Mouse (Mus musculus): Measurements from ENCODE around the gene Obp2b. TPM values are rescaled to one million over a fixed set of nuclear protein-coding genes. Genes with fewer than 3 reads are reported as not detected.

The Obp2b gene
- polyA plus RNA-seq, 1 experiment from 2014 or later, result not detected

- no peak for DNase-seq
- H3K4me3 ChIP-seq (replicated peaks; ENCODE audit: low read depth, low read length), result no peak overlapping the region
- no peak overlapping the region for H3K9ac ChIP-seq (replicated peaks; ENCODE audit: low read length)
- H3K9me3 ChIP-seq (ENCODE audit: control insufficient read depth, low read length), result no peaks in the 10 kb centered on the region
- no peaks in the 10 kb centered on the region for H3K27me3 ChIP-seq (ENCODE audit: control insufficient read depth, insufficient read depth, low read length)
- no peaks in the 10 kb centered on the region for H3K36me3 ChIP-seq (ENCODE audit: control insufficient read depth, insufficient read depth, low read length)
- no peak for ATAC-seq (ENCODE audit: low FRiP score, low TSS enrichment)
- 83% methylated on average over 4 of the region's 4 CpGs for WGBS
- H3K4me2 ChIP-seq (ENCODE audit: low read length), result no peak overlapping the region
- H3K4me1 ChIP-seq (ENCODE audit: control insufficient read depth, insufficient read depth, low read length), result no peaks in the 10 kb centered on the region
- H3K27ac ChIP-seq (replicated peaks; ENCODE audit: low read depth, low read length), result no peak overlapping the region
These were observed 31.0 kb downstream of the Obp2b start for GRCm38 (mm10) chr2:25767764-25768163.

- Histone ChIP-seq H3K27me3 (ENCODE audit: control insufficient read depth, insufficient read depth, low read length) (no peaks in the 10 kb centered on the region), H3K4me3 (replicated peaks; ENCODE audit: low read depth, low read length) (no peak overlapping the region), H3K27ac (replicated peaks; ENCODE audit: low read depth, low read length) (no peak overlapping the region), H3K4me2 (ENCODE audit: low read length) (no peak overlapping the region), H3K36me3 (ENCODE audit: control insufficient read depth, insufficient read depth, low read length) (no peaks in the 10 kb centered on the region), H3K4me1 (ENCODE audit: control insufficient read depth, insufficient read depth, low read length) (no peaks in the 10 kb centered on the region), H3K9ac (replicated peaks; ENCODE audit: low read length) (no peak overlapping the region), H3K9me3 (ENCODE audit: control insufficient read depth, low read length) (no peaks in the 10 kb centered on the region)
- ATAC-seq (ENCODE audit: low FRiP score, low TSS enrichment), result no peak
- 86% methylated on average over 2 of the region's 2 CpGs for WGBS
- DNase-seq, result no peak
These were observed 36.7 kb downstream of the Obp2b start for GRCm38 (mm10) chr2:25773507-25773906.

GRCm38 (mm10) chr2:25774640-25775039 lies 37.8 kb downstream of the Obp2b start:
- no peaks in the 10 kb centered on the region for H3K27me3 ChIP-seq (ENCODE audit: control insufficient read depth, insufficient read depth, low read length)
- no peak overlapping the region for H3K27ac ChIP-seq (replicated peaks; ENCODE audit: low read depth, low read length)
- ATAC-seq (ENCODE audit: low FRiP score, low TSS enrichment), result no peak
- no peak for DNase-seq
- H3K36me3 ChIP-seq (ENCODE audit: control insufficient read depth, insufficient read depth, low read length), result no peaks in the 10 kb centered on the region
- H3K4me1 ChIP-seq (ENCODE audit: control insufficient read depth, insufficient read depth, low read length), result no peaks in the 10 kb centered on the region
- H3K4me3 ChIP-seq (replicated peaks; ENCODE audit: low read depth, low read length), result no peak overlapping the region
- no peaks in the 10 kb centered on the region for H3K9me3 ChIP-seq (ENCODE audit: control insufficient read depth, low read length)
- no peak overlapping the region for H3K4me2 ChIP-seq (ENCODE audit: low read length)
- no peak overlapping the region for H3K9ac ChIP-seq (replicated peaks; ENCODE audit: low read length)
- WGBS, result 84% methylated on average over 2 of the region's 2 CpGs

- Histone ChIP-seq H3K36me3 (ENCODE audit: control insufficient read depth, insufficient read depth, low read length) (no peaks in the 10 kb centered on the region), H3K4me2 (ENCODE audit: low read length) (no peak overlapping the region), H3K27me3 (ENCODE audit: control insufficient read depth, insufficient read depth, low read length) (no peaks in the 10 kb centered on the region), H3K27ac (replicated peaks; ENCODE audit: low read depth, low read length) (no peak overlapping the region), H3K9ac (replicated peaks; ENCODE audit: low read length) (no peak overlapping the region), H3K9me3 (ENCODE audit: control insufficient read depth, low read length) (no peaks in the 10 kb centered on the region), H3K4me1 (ENCODE audit: control insufficient read depth, insufficient read depth, low read length) (no peaks in the 10 kb centered on the region), H3K4me3 (replicated peaks; ENCODE audit: low read depth, low read length) (no peak overlapping the region)
- no peak for DNase-seq
- WGBS, result 51% methylated on average over 3 of the region's 3 CpGs
- ATAC-seq (ENCODE audit: low FRiP score, low TSS enrichment), result no peak
These were observed 39.2 kb downstream of the Obp2b start for GRCm38 (mm10) chr2:25775991-25776390.

GRCm38 (mm10) chr2:25776717-25777116 lies 39.9 kb downstream of the Obp2b start, which contains the start of gene Lcn11:
TSS of gene Lcn11 (plus strand) at chr2:25777017.
- Histone ChIP-seq H3K27ac (replicated peaks; ENCODE audit: low read depth, low read length) (no peak within 1 kb of the TSS), H3K4me3 (replicated peaks; ENCODE audit: low read depth, low read length) (no peak within 1 kb of the TSS), H3K36me3 (ENCODE audit: control insufficient read depth, insufficient read depth, low read length) (no peaks in the 10 kb centered on the region), H3K4me2 (ENCODE audit: low read length) (no peak within 1 kb of the TSS), H3K27me3 (ENCODE audit: control insufficient read depth, insufficient read depth, low read length) (no peaks in the 10 kb centered on the region), H3K9ac (replicated peaks; ENCODE audit: low read length) (no peak within 1 kb of the TSS), H3K4me1 (ENCODE audit: control insufficient read depth, insufficient read depth, low read length) (no peaks in the 10 kb centered on the region), H3K9me3 (ENCODE audit: control insufficient read depth, low read length) (no peaks in the 10 kb centered on the region)
- ATAC-seq (ENCODE audit: low FRiP score, low TSS enrichment) (no peak), DNase-seq (no peak)
- WGBS, result 83% methylated on average over 1 of the region's 1 CpGs

GRCm38 (mm10) chr2:25779076-25779475 lies 42.3 kb downstream of the Obp2b start:
- DNase-seq (no peak), ATAC-seq (ENCODE audit: low FRiP score, low TSS enrichment) (no peak)
- Histone ChIP-seq H3K4me3 (replicated peaks; ENCODE audit: low read depth, low read length) (no peak overlapping the region), H3K4me2 (ENCODE audit: low read length) (no peak overlapping the region), H3K27me3 (ENCODE audit: control insufficient read depth, insufficient read depth, low read length) (no peaks in the 10 kb centered on the region), H3K4me1 (ENCODE audit: control insufficient read depth, insufficient read depth, low read length) (no peaks in the 10 kb centered on the region), H3K36me3 (ENCODE audit: control insufficient read depth, insufficient read depth, low read length) (no peaks in the 10 kb centered on the region), H3K9me3 (ENCODE audit: control insufficient read depth, low read length) (no peaks in the 10 kb centered on the region), H3K27ac (replicated peaks; ENCODE audit: low read depth, low read length) (no peak overlapping the region), H3K9ac (replicated peaks; ENCODE audit: low read length) (no peak overlapping the region)
- WGBS, result 88% methylated on average over 9 of the region's 9 CpGs

GRCm38 (mm10) chr2:25780921-25781320 lies 44.1 kb downstream of the Obp2b start:
- H3K9me3 ChIP-seq (ENCODE audit: control insufficient read depth, low read length), result no peaks in the 10 kb centered on the region
- H3K4me2 ChIP-seq (ENCODE audit: low read length), result no peak overlapping the region
- no peaks in the 10 kb centered on the region for H3K4me1 ChIP-seq (ENCODE audit: control insufficient read depth, insufficient read depth, low read length)
- 62% methylated on average over 4 of the region's 4 CpGs for WGBS
- no peaks in the 10 kb centered on the region for H3K36me3 ChIP-seq (ENCODE audit: control insufficient read depth, insufficient read depth, low read length)
- H3K27me3 ChIP-seq (ENCODE audit: control insufficient read depth, insufficient read depth, low read length), result no peaks in the 10 kb centered on the region
- H3K9ac ChIP-seq (replicated peaks; ENCODE audit: low read length), result no peak overlapping the region
- H3K27ac ChIP-seq (replicated peaks; ENCODE audit: low read depth, low read length), result no peak overlapping the region
- no peak for ATAC-seq (ENCODE audit: low FRiP score, low TSS enrichment)
- H3K4me3 ChIP-seq (replicated peaks; ENCODE audit: low read depth, low read length), result no peak overlapping the region
- DNase-seq, result no peak

- Histone ChIP-seq H3K27me3 (ENCODE audit: control insufficient read depth, insufficient read depth, low read length) (no peaks in the 10 kb centered on the region), H3K9me3 (ENCODE audit: control insufficient read depth, low read length) (no peaks in the 10 kb centered on the region), H3K4me2 (ENCODE audit: low read length) (no peak within 1 kb of the TSS), H3K36me3 (ENCODE audit: control insufficient read depth, insufficient read depth, low read length) (no peaks in the 10 kb centered on the region), H3K27ac (replicated peaks; ENCODE audit: low read depth, low read length) (no peak within 1 kb of the TSS), H3K4me1 (ENCODE audit: control insufficient read depth, insufficient read depth, low read length) (no peaks in the 10 kb centered on the region), H3K4me3 (replicated peaks; ENCODE audit: low read depth, low read length) (no peak within 1 kb of the TSS), H3K9ac (replicated peaks; ENCODE audit: low read length) (no peak within 1 kb of the TSS)
- ATAC-seq (ENCODE audit: low FRiP score, low TSS enrichment) (no peak), DNase-seq (no peak)
- WGBS, result 84% methylated on average over 3 of the region's 3 CpGs
These were observed 45.1 kb downstream of the Obp2b start, which contains the start of gene Gm13539 for GRCm38 (mm10) chr2:25781957-25782356. TSS of gene Gm13539 (plus strand) at chr2:25782257.

GRCm38 (mm10) chr2:25785573-25786322 lies 48.9 kb downstream of the Obp2b start:
- DNase-seq, result no peak
- no peak overlapping the region for H3K4me3 ChIP-seq (replicated peaks; ENCODE audit: low read depth, low read length)
- H3K36me3 ChIP-seq (ENCODE audit: control insufficient read depth, insufficient read depth, low read length), result no peaks in the 10 kb centered on the region
- 77% methylated on average over 5 of the region's 5 CpGs for WGBS
- H3K27ac ChIP-seq (replicated peaks; ENCODE audit: low read depth, low read length), result no peak overlapping the region
- no peaks in the 10 kb centered on the region for H3K4me1 ChIP-seq (ENCODE audit: control insufficient read depth, insufficient read depth, low read length)
- ATAC-seq (ENCODE audit: low FRiP score, low TSS enrichment), result no peak
- H3K4me2 ChIP-seq (ENCODE audit: low read length), result no peak overlapping the region
- no peak overlapping the region for H3K9ac ChIP-seq (replicated peaks; ENCODE audit: low read length)
- no peaks in the 10 kb centered on the region for H3K9me3 ChIP-seq (ENCODE audit: control insufficient read depth, low read length)
- no peaks in the 10 kb centered on the region for H3K27me3 ChIP-seq (ENCODE audit: control insufficient read depth, insufficient read depth, low read length)

Data from midbrain, embryonic 14.5 days (tissue).